Mouse (Mus musculus) hindbrain, embryonic 15.5 days (tissue): ENCODE measurements at regions not wholly inside any gene's neighbourhood (a gene's known extent, or its start where the extent isn't known, plus 50 kb on each side); places are given as distances from the start of the nearest gene placed in this dataset.

Experiments
- ATAC-seq: fragments of 200-750 bp; cut with Nextera tagmentation; 2 replicates; pipeline ENCODE4 v1.8.0; 2017; ENCODE audit warnings: low read depth, moderate number of reproducible peaks, moderate TSS enrichment; ENCODE audit not compliant: low FRiP score
- H3K27ac ChIP-seq: fragments of 300-500 bp; sonication (generic); replicated peaks from 2 replicates; pipeline ENCODE4 v1.5.1; 2015; ENCODE audit warnings: mild to moderate bottlenecking, inconsistent platforms
- H3K27me3 ChIP-seq: fragments of 300-500 bp; sonication (generic); 2 replicates; pipeline ENCODE4 v1.6.1; 2015; ENCODE audit warnings: control low read depth, inconsistent platforms
- H3K36me3 ChIP-seq: fragments of 300-500 bp; sonication (generic); 2 replicates; pipeline ENCODE4 v1.6.1; 2015; ENCODE audit warnings: control low read depth, inconsistent platforms
- H3K4me1 ChIP-seq: fragments of 300-500 bp; sonication (generic); replicated peaks from 2 replicates; pipeline ENCODE4 v1.6.1; 2015; ENCODE audit warnings: control low read depth, inconsistent platforms
- H3K4me2 ChIP-seq: fragments of 300-500 bp; sonication (generic); 2 replicates; pipeline ENCODE4 v1.6.1; 2015; ENCODE audit warnings: moderate library complexity, mild to moderate bottlenecking, inconsistent platforms
- H3K4me3 ChIP-seq: fragments of 300-500 bp; sonication (generic); 2 replicates; pipeline ENCODE4 v1.5.1; 2015; ENCODE audit warnings: mild to moderate bottlenecking, inconsistent platforms
- H3K9ac ChIP-seq: fragments of 300-500 bp; sonication (generic); 2 replicates; pipeline ENCODE4 v1.6.1; 2015; ENCODE audit warnings: inconsistent platforms
- H3K9me3 ChIP-seq: fragments of 300-500 bp; sonication (generic); 2 replicates; pipeline ENCODE4 v1.6.1; 2016; ENCODE audit warnings: control low read depth, inconsistent platforms
- WGBS: fragments of 180-500 bp; shearing (Covaris S2); methylation state at CpG from one replicate; pipeline ENCODE4 v1.1.7; 2015; 5-methylcytosine and 5-hydroxymethylcytosine counted together

GRCm38 (mm10) chr1:106483008-106483407 is 231.1 kb downstream of the Bcl2 start:
- Histone ChIP-seq H3K9ac (no peak overlapping the region), H3K9me3 (no peaks in the 10 kb centered on the region)
- ATAC-seq: no peak

GRCm38 (mm10) chr1:106477670-106478355 is 236.3 kb downstream of the Bcl2 start:
- peak; percentile 61; the same call in 1 of the 2 replicates for ATAC-seq
- no peaks in the 10 kb centered on the region for H3K36me3 ChIP-seq
- no peak overlapping the region for H3K4me2 ChIP-seq
- H3K27ac ChIP-seq: no peak overlapping the region
- no peaks in the 10 kb centered on the region for H3K9me3 ChIP-seq
- no peaks in the 10 kb centered on the region for H3K27me3 ChIP-seq
- WGBS: 49% methylated on average over 7 of the region's 7 CpGs
- H3K4me1 ChIP-seq: 0 out of 2 replicates have a peak, but pooled peaks cover 9% of the 10 kb centered on the region
- no peak overlapping the region for H3K4me3 ChIP-seq
- H3K9ac ChIP-seq: no peak overlapping the region

More at GRCm38 (mm10) chr1:106483008-106483407, 231.1 kb downstream of the Bcl2 start:
- Histone ChIP-seq H3K4me2 (no peak overlapping the region), H3K4me1 (0 out of 2 replicates have a peak, but pooled peaks cover 2% of the 10 kb centered on the region), H3K27me3 (no peaks in the 10 kb centered on the region), H3K27ac (no peak overlapping the region), H3K36me3 (no peaks in the 10 kb centered on the region), H3K4me3 (no peak overlapping the region)
- WGBS: 49% methylated on average over 3 of the region's 3 CpGs

DNA sequence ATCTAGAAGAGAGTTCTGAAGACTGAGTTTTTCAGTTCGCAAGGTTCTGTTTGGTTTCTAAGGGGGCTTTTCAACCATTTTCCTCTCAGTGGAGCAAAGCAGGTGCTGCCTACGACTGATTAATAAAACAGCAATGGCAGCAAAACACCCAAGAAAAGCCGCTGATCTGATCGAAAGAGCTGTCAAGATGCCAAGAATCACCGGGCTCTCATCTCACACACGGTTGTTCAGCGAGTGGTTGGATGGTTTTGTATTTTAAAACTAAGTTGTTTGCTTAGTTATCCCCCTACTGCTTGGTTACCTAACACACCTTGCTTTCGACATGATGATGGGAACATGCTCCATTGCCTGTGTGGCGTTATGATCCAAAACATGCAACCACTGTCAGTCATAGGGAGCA is 246.1 kb downstream of the Bcl2 start:
- Histone ChIP-seq H3K4me3 (no peak overlapping the region), H3K9ac (no peak overlapping the region), H3K4me2 (no peak overlapping the region), H3K9me3 (no peaks in the 10 kb centered on the region), H3K27me3 (no peaks in the 10 kb centered on the region), H3K4me1 (no peaks in the 10 kb centered on the region), H3K27ac (no peak overlapping the region), H3K36me3 (no peaks in the 10 kb centered on the region)
- ATAC-seq: no peak
- 84% methylated on average over 9 of the region's 9 CpGs for WGBS

- Histone ChIP-seq H3K4me1 (no peaks in the 10 kb centered on the region), H3K27ac (no peak overlapping the region), H3K9ac (no peak overlapping the region), H3K36me3 (no peaks in the 10 kb centered on the region), H3K9me3 (no peaks in the 10 kb centered on the region), H3K4me2 (no peak overlapping the region), H3K4me3 (no peak overlapping the region), H3K27me3 (no peaks in the 10 kb centered on the region)
- ATAC-seq: no peak
- 83% methylated on average over 4 of the region's 4 CpGs for WGBS
Observed at GRCm38 (mm10) chr1:106466644-106467043, 247.4 kb downstream of the Bcl2 start.

GRCm38 (mm10) chr1:106465977-106466302 is 248.1 kb downstream of the Bcl2 start:
- Histone ChIP-seq H3K27ac (no peak overlapping the region), H3K4me3 (no peak overlapping the region), H3K9ac (no peak overlapping the region), H3K27me3 (no peaks in the 10 kb centered on the region), H3K9me3 (no peaks in the 10 kb centered on the region), H3K4me2 (no peak overlapping the region), H3K4me1 (no peaks in the 10 kb centered on the region), H3K36me3 (no peaks in the 10 kb centered on the region)
- peak; percentile 51; the same call in 1 of the 2 replicates for ATAC-seq
- WGBS: 36% methylated on average over 8 of the region's 8 CpGs

DNA sequence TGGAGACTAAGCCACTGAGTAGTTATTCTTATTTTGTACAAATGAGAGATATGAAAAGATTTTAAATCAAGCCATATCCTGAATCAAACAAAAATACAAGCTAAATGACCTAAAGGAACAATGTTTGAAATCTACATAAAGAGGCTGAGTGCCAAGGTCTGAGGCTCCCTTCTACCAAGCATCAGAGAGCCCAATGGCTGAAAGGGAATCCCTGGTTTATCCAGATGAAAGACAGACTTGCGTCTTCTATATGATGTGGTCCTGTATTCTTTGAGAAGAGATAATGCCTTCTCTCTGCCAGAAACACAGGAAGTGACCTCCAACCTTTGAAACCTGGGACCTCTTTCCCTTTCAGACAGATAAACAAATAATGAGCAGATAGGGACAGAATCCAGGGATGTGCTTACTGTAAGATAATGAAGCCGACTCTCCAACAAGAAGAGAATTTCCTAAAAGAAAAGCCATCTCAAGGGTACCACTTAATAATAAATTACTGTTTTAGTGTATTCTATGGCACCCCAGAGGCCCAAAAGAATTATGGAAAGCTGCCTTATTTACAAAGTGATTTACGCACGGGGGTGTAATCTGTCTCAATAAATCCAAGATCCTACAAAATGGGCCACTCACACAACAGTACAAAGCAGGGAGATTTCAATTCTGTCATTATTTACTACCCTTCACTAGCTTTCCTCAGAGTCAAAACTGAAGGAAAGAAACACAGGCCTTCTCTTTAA is 248.7 kb downstream of the Bcl2 start:
- H3K4me2 ChIP-seq: no peak overlapping the region
- ATAC-seq: no peak
- no peaks in the 10 kb centered on the region for H3K4me1 ChIP-seq
- H3K4me3 ChIP-seq: no peak overlapping the region
- no peaks in the 10 kb centered on the region for H3K27me3 ChIP-seq
- no peak overlapping the region for H3K9ac ChIP-seq
- no peak overlapping the region for H3K27ac ChIP-seq
- 55% methylated on average over 4 of the region's 4 CpGs for WGBS
- no peaks in the 10 kb centered on the region for H3K36me3 ChIP-seq
- no peaks in the 10 kb centered on the region for H3K9me3 ChIP-seq

DNA sequence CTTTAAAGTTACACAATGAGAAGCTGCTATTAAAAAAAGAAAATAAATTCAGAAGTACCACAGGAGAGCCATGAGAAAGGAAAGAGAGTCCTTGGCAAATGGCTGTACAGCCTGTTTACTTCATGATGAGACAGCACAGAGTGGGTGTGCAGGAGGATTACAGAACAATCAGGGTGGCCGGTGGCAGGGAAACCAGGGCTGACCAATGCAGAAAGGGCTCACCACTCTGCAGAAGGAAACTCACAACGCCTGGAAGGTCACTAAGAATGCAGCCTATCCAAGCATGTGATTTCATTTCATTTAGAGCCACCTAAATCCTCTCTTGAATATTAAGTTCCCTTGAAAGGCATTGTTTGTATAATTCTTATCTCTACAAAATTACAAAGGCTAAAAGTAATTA is 249.3 kb downstream of the Bcl2 start:
- Histone ChIP-seq H3K36me3 (no peaks in the 10 kb centered on the region), H3K4me1 (no peaks in the 10 kb centered on the region), H3K4me2 (no peak overlapping the region), H3K9ac (no peak overlapping the region), H3K4me3 (no peak overlapping the region), H3K27ac (no peak overlapping the region), H3K27me3 (no peaks in the 10 kb centered on the region), H3K9me3 (no peaks in the 10 kb centered on the region)
- 20% methylated on average over 2 of the region's 2 CpGs for WGBS
- no peak for ATAC-seq

- H3K4me1 ChIP-seq: no peaks in the 10 kb centered on the region
- no peaks in the 10 kb centered on the region for H3K36me3 ChIP-seq
- no peak for ATAC-seq
- H3K4me2 ChIP-seq: no peak overlapping the region
- no peak overlapping the region for H3K9ac ChIP-seq
- H3K27me3 ChIP-seq: no peaks in the 10 kb centered on the region
- no peak overlapping the region for H3K4me3 ChIP-seq
- no peak overlapping the region for H3K27ac ChIP-seq
- no peaks in the 10 kb centered on the region for H3K9me3 ChIP-seq
Observed at GRCm38 (mm10) chr1:106462595-106462994, 251.5 kb downstream of the Bcl2 start.

GRCm38 (mm10) chr1:106462112-106462511 is 252.0 kb downstream of the Bcl2 start:
- WGBS: 88% methylated on average over 1 of the region's 1 CpGs

GRCm38 (mm10) chr1:106460957-106461356 is 253.1 kb downstream of the Bcl2 start:
- Histone ChIP-seq H3K27me3 (no peaks in the 10 kb centered on the region), H3K27ac (no peak overlapping the region), H3K4me2 (no peak overlapping the region), H3K4me3 (no peak overlapping the region), H3K4me1 (no peaks in the 10 kb centered on the region), H3K36me3 (no peaks in the 10 kb centered on the region), H3K9me3 (no peaks in the 10 kb centered on the region), H3K9ac (no peak overlapping the region)
- WGBS: 85% methylated on average over 2 of the region's 2 CpGs
- ATAC-seq: no peak

More at GRCm38 (mm10) chr1:106462112-106462511, 252.0 kb downstream of the Bcl2 start:
- Histone ChIP-seq H3K9me3 (no peaks in the 10 kb centered on the region), H3K36me3 (no peaks in the 10 kb centered on the region), H3K4me3 (no peak overlapping the region), H3K4me2 (no peak overlapping the region), H3K9ac (no peak overlapping the region), H3K4me1 (no peaks in the 10 kb centered on the region), H3K27ac (no peak overlapping the region), H3K27me3 (no peaks in the 10 kb centered on the region)
- no peak for ATAC-seq

- Histone ChIP-seq H3K4me2 (no peak overlapping the region), H3K27me3 (no peaks in the 10 kb centered on the region), H3K36me3 (no peaks in the 10 kb centered on the region), H3K4me1 (no peaks in the 10 kb centered on the region), H3K27ac (no peak overlapping the region), H3K4me3 (no peak overlapping the region), H3K9me3 (no peaks in the 10 kb centered on the region), H3K9ac (no peak overlapping the region)
- no peak for ATAC-seq
- WGBS: 82% methylated on average over 2 of the region's 2 CpGs
Observed at GRCm38 (mm10) chr1:106449795-106450194, 264.3 kb downstream of the Bcl2 start.
